10 mouse cellular contexts compared by ENCODE assay signal in the genomic region with DNA sequence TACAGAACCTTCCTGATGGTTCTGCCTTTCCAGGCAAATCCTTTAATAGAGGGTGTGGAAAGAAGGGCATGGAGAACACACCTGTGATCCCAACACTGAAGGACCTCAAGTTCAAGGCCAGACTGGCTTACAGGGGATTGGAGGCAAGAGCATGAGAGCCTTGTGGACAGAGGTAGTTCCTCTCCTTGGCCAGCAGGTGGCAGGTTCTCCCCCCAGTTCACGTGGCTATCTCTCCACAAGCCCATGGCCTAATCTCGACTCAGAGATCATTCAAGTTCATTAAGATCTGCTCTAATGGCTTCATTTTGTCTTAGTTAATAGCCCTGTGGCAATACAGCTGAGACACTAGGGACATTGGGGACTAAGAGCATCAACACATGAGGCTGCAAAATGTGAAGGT. TPM values are rescaled to one million over a fixed set of nuclear protein-coding genes. Genes with fewer than 3 reads are reported as not detected.
DNase-seq lines count a peak whose midpoint lies in the region; ATAC-seq lines count a peak whose summit lies in the region.
"Had no signal": no experiment of that assay in that cellular context is flagged by ENCODE, and none has a peak within 500 bp of the region (broad histone marks: within the 10 kb centered on the region; RNA-seq: fewer than 3 reads in every experiment).

No protein-coding gene starts in this region.

- H3K4me2 ChIP-seq in forebrain, embryonic 11.5 days (ENCODE audit: low read depth, low read length, severe bottlenecking): no peak overlapping the region
- no peak overlapping the region for H3K4me2 ChIP-seq in forebrain, embryonic 16.5 days (ENCODE audit: low read length)
- no peak overlapping the region for H3K4me2 ChIP-seq in neural tube, embryonic 15.5 days
- H3K4me2 ChIP-seq: embryonic facial prominence, embryonic 12.5 days; lung, embryonic 15.5 days had no signal

- 27% methylated on average over 2 of the region's 2 CpGs for WGBS in forebrain, embryonic 11.5 days
- 12% methylated on average over 2 of the region's 2 CpGs for WGBS in forebrain, embryonic 16.5 days
- WGBS in neural tube, embryonic 15.5 days: 14% methylated on average over 2 of the region's 2 CpGs

- DNase-seq in forebrain, embryonic 11.5 days (ENCODE audit: low spot score): peak; percentile 72
- peak; percentile 20 for DNase-seq in neural tube, embryonic 10.5 days (ENCODE audit: extremely low spot score, low spot score)
- DNase-seq in embryo, embryonic 11 days: peak; percentile 18
- DNase-seq in urinary bladder, adult 2 months (ENCODE audit: low spot score): no peak
- no peak for DNase-seq in left cerebral cortex, adult 9 months (ENCODE audit: low spot score in 2 of 2)

- H3K9me3 ChIP-seq in forebrain, embryonic 11.5 days (ENCODE audit: control insufficient read depth, low read length): no peaks in the 10 kb centered on the region
- H3K9me3 ChIP-seq in forebrain, embryonic 16.5 days (ENCODE audit: control insufficient read depth, low read length): no peaks in the 10 kb centered on the region
- no peaks in the 10 kb centered on the region for H3K9me3 ChIP-seq in neural tube, embryonic 15.5 days (replicated peaks)
- H3K9me3 ChIP-seq: embryonic facial prominence, embryonic 12.5 days; lung, embryonic 15.5 days had no signal

- H3K9ac ChIP-seq in forebrain, embryonic 11.5 days (ENCODE audit: low read length): no peak overlapping the region
- H3K9ac ChIP-seq in forebrain, embryonic 16.5 days (replicated peaks; ENCODE audit: low read depth, low read length): no peak overlapping the region
- H3K9ac ChIP-seq in neural tube, embryonic 15.5 days (replicated peaks): no peak overlapping the region
- H3K9ac ChIP-seq: embryonic facial prominence, embryonic 12.5 days; lung, embryonic 15.5 days had no signal

- H3K4me1 ChIP-seq in forebrain, embryonic 11.5 days (replicated peaks; ENCODE audit: control insufficient read depth, insufficient read depth, low read length): no peaks in the 10 kb centered on the region
- H3K4me1 ChIP-seq in forebrain, embryonic 16.5 days (replicated peaks; ENCODE audit: control insufficient read depth, insufficient read depth, low read length): no peaks in the 10 kb centered on the region
- no peaks in the 10 kb centered on the region for H3K4me1 ChIP-seq in neural tube, embryonic 15.5 days
- H3K4me1 ChIP-seq: embryonic facial prominence, embryonic 12.5 days; lung, embryonic 15.5 days had no signal

- no peak for ATAC-seq in forebrain, embryonic 11.5 days (replicated peaks; ENCODE audit: low FRiP score)
- ATAC-seq in forebrain, embryonic 16.5 days: no peak
- ATAC-seq in neural tube, embryonic 15.5 days (ENCODE audit: low FRiP score): no peak
- ATAC-seq in monocyte, adult 5-6 weeks (replicated peaks; ENCODE audit: insufficient number of reproducible peaks, low FRiP score, low TSS enrichment, poor library complexity, severe bottlenecking): 0 out of 2 replicates have a peak, but pooled peaks have one; percentile 43

- H3K36me3 ChIP-seq in forebrain, embryonic 11.5 days (ENCODE audit: control insufficient read depth, insufficient read depth, low read length): no peaks in the 10 kb centered on the region
- H3K36me3 ChIP-seq in forebrain, embryonic 16.5 days (ENCODE audit: control insufficient read depth, insufficient read depth): no peaks in the 10 kb centered on the region
- no peaks in the 10 kb centered on the region for H3K36me3 ChIP-seq in neural tube, embryonic 15.5 days
- H3K36me3 ChIP-seq: embryonic facial prominence, embryonic 12.5 days; lung, embryonic 15.5 days had no signal

- H3K4me3 ChIP-seq in forebrain, embryonic 11.5 days (ENCODE audit: low read depth, low read length): no peak overlapping the region
- no peak overlapping the region for H3K4me3 ChIP-seq in forebrain, embryonic 16.5 days (replicated peaks; ENCODE audit: low read length)
- no peak overlapping the region for H3K4me3 ChIP-seq in neural tube, embryonic 15.5 days (replicated peaks)
- H3K4me3 ChIP-seq: embryonic facial prominence, embryonic 12.5 days; lung, embryonic 15.5 days had no signal

- H3K27ac ChIP-seq in forebrain, embryonic 11.5 days (ENCODE audit: low read depth, low read length): no peak overlapping the region
- H3K27ac ChIP-seq in forebrain, embryonic 16.5 days (ENCODE audit: low read length): no peak overlapping the region
- H3K27ac ChIP-seq in neural tube, embryonic 15.5 days (replicated peaks): no peak overlapping the region
- H3K27ac ChIP-seq: embryonic facial prominence, embryonic 12.5 days; lung, embryonic 15.5 days had no signal

- H3K27me3 ChIP-seq in forebrain, embryonic 11.5 days (ENCODE audit: control insufficient read depth, insufficient read depth, low read length): no peaks in the 10 kb centered on the region
- no peaks in the 10 kb centered on the region for H3K27me3 ChIP-seq in forebrain, embryonic 16.5 days (replicated peaks; ENCODE audit: control insufficient read depth, insufficient read depth, low read length)
- H3K27me3 ChIP-seq in neural tube, embryonic 15.5 days (replicated peaks): no peaks in the 10 kb centered on the region
- H3K27me3 ChIP-seq: embryonic facial prominence, embryonic 12.5 days; lung, embryonic 15.5 days had no signal

RNA-seq across cellular contexts. Expression of a gene that starts 8.3 kb away (rescaled TPM):
- polyA plus RNA-seq in forebrain, embryonic 11.5 days (2014; fragmentation: Nextera tagmentation; extraction: Ambion mirVana): not detected in 2 replicates
- 0.44 TPM in 1 of 2 replicates, not detected in the other for polyA plus RNA-seq in forebrain, embryonic 16.5 days (2015; fragmentation: Nextera tagmentation; extraction: Ambion mirVana)
- polyA plus RNA-seq in neural tube, embryonic 15.5 days (2015; fragmentation: Nextera tagmentation; extraction: Ambion mirVana): 0.72 and 1.8 TPM in 2 replicates
- 64.9 to 239 TPM (median 82.4 TPM) in 3 replicates for total RNA-seq in monocyte, adult 5-6 weeks (2017)
- polyA plus RNA-seq in urinary bladder, adult 2 months (2012; rRNA removed): 5.1 and 7.1 TPM in 2 replicates
- polyA plus RNA-seq: embryonic facial prominence, embryonic 12.5 days had no signal

RNA-seq across cellular contexts. Expression of a gene that starts 35.0 kb away (rescaled TPM):
- polyA plus RNA-seq in forebrain, embryonic 11.5 days (2014; fragmentation: Nextera tagmentation; extraction: Ambion mirVana): not detected in 2 replicates
- not detected in 2 replicates for polyA plus RNA-seq in forebrain, embryonic 16.5 days (2015; fragmentation: Nextera tagmentation; extraction: Ambion mirVana)
- not detected in 2 replicates for polyA plus RNA-seq in neural tube, embryonic 15.5 days (2015; fragmentation: Nextera tagmentation; extraction: Ambion mirVana)
- total RNA-seq in monocyte, adult 5-6 weeks (2017): not detected in 3 replicates
- polyA plus RNA-seq in urinary bladder, adult 2 months (2012; rRNA removed): not detected in 2 replicates
- polyA plus RNA-seq: embryonic facial prominence, embryonic 12.5 days; lung, embryonic 15.5 days had no signal

Comparison
In these comparisons a context has a peak if more than half of its experiments do, and no peak if none do; other contexts are left out.
1. DNase-seq: peak in forebrain, embryonic 11.5 days (single experiment), neural tube, embryonic 10.5 days (single experiment) and embryo, embryonic 11 days (single experiment); none in urinary bladder, adult 2 months (single experiment) and left cerebral cortex, adult 9 months (0 of 2).